Mouse (Mus musculus): ENCODE results near the gene Apol10a. TPM values are rescaled to one million over a fixed set of nuclear protein-coding genes. Genes with fewer than 3 reads are reported as not detected.

Gene Apol10a
- not detected in 2 replicates for polyA plus RNA-seq (2015; fragmentation: Nextera tagmentation; extraction: Ambion mirVana)

GRCm38 (mm10) chr15:77476693-77477092, at the start of gene Apol10a:
Gene Apol10a, plus strand, starts transcription at chr15:77477047.

DNA sequence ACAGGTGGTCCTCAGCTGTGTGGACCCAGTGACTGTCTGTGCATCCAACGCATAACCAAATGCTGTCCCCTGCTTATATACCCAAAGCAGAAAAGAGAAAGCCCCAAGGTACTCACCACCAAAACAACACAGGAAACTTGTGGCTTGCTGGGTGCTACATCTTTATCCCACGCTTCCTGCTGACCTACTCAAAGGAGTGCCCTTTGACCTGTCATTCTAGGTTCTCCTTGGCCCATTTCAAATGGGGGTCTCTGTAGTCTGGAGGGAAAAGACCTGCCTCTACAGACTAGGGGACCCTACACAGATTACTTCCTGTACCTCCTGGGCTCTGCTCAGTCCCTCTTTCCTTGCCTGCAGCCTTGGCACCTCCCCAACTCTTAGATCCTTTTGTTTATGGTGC, 29.5 kb upstream of the Apol10a start, which contains the start of gene Apol7b:
Gene Apol7b (minus strand): TSS at position 101 of the 400 bp plus-strand sequence.

GRCm38 (mm10) chr15:77507966-77508365, 31.1 kb downstream of the Apol10a start, which contains the start of gene Apol11a:
Gene Apol11a, plus strand, starts transcription at chr15:77508271.

DNA sequence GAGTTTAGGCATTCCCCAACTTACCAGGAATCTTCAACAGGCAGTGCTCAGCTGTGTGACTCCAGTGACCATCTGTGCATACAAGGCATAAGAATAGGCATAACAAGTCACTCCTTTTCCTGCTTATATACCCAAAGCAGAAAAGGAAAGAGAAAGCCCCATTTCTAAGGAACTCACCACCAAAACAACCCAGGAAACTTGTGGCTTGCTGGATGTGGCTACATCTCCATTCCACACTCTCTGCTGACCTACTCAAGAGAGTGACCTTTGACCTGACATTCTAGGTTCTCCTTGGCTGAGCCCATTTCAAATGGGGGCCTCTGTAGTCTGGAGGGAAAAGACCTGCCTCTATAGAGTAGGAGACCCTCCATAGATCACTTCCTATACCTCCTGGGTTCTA, 56.4 kb downstream of the Apol10a start, which contains the start of gene Apol7c:
Gene Apol7c (minus strand): TSS at position 101 of the 400 bp plus-strand sequence.

Other genes starting within 250 kb of the Apol10a start
- gene Rbfox2, start 170.0 kb upstream of the Apol10a start, polyA plus RNA-seq (2015; fragmentation: Nextera tagmentation; extraction: Ambion mirVana) = 42.6 and 42.7 TPM in 2 replicates
- 2.8 and 3.0 TPM in 2 replicates for gene Apol7a, start 77.9 kb upstream of the Apol10a start, polyA plus RNA-seq (2015; fragmentation: Nextera tagmentation; extraction: Ambion mirVana)
- 0.74 and 0.85 TPM in 2 replicates for gene Apol9a, start 65.9 kb upstream of the Apol10a start, polyA plus RNA-seq (2015; fragmentation: Nextera tagmentation; extraction: Ambion mirVana)
- 0.43 and 1.2 TPM in 2 replicates for gene Apol7b, start 29.6 kb upstream of the Apol10a start, polyA plus RNA-seq (2015; fragmentation: Nextera tagmentation; extraction: Ambion mirVana)
- not detected in 2 replicates for gene Apol11a, start 31.2 kb downstream of the Apol10a start, polyA plus RNA-seq (2015; fragmentation: Nextera tagmentation; extraction: Ambion mirVana)
- 0.07 TPM in 1 of 2 replicates, not detected in the other for gene Apol7c, start 56.3 kb downstream of the Apol10a start, polyA plus RNA-seq (2015; fragmentation: Nextera tagmentation; extraction: Ambion mirVana)
- 0.42 TPM in 1 of 2 replicates, not detected in the other for gene 1700025B11Rik, start 84.8 kb downstream of the Apol10a start, polyA plus RNA-seq (2015; fragmentation: Nextera tagmentation; extraction: Ambion mirVana)
- gene Apol10b, start 119.1 kb downstream of the Apol10a start, polyA plus RNA-seq (2015; fragmentation: Nextera tagmentation; extraction: Ambion mirVana) = 3.9 and 4.2 TPM in 2 replicates
- not detected in 2 replicates for gene Gm36245, start 122.2 kb downstream of the Apol10a start, polyA plus RNA-seq (2015; fragmentation: Nextera tagmentation; extraction: Ambion mirVana)
- gene Apol11b, start 166.2 kb downstream of the Apol10a start, polyA plus RNA-seq (2015; fragmentation: Nextera tagmentation; extraction: Ambion mirVana) = not detected in 2 replicates
- 0.18 and 0.33 TPM in 2 replicates for gene Apol7e, start 221.8 kb downstream of the Apol10a start, polyA plus RNA-seq (2015; fragmentation: Nextera tagmentation; extraction: Ambion mirVana)